11 mouse cellular contexts compared by ENCODE assay signal in genomic region chr16:43951591-43951990, GRCm38 (mm10). TPM values are rescaled to one million over a fixed set of nuclear protein-coding genes. Genes with fewer than 3 reads are reported as not detected.
DNase-seq lines count a peak whose midpoint lies in the region; ATAC-seq and TF ChIP-seq lines count a peak whose summit lies in the region.
"Had no signal": no experiment of that assay in that cellular context is flagged by ENCODE, and none has a peak within 500 bp of the region (broad histone marks: within the 10 kb centered on the region; RNA-seq: fewer than 3 reads in every experiment).

No protein-coding gene starts in this region.

- no peak for TF ChIP-seq EP300 in lung, postnatal 0 days (IDR thresholded peaks at IDR 0.05)

- no peaks in the 10 kb centered on the region for H3K4me1 ChIP-seq in kidney, adult 2 months (ENCODE audit: control insufficient read depth, insufficient read depth, low read length)
- H3K4me1 ChIP-seq in bone marrow macrophage, adult 2 months (ENCODE audit: control insufficient read depth, insufficient read depth, low read length): peaks cover 19% of the 10 kb centered on the region
- H3K4me1 ChIP-seq in lung, postnatal 0 days (ENCODE audit: insufficient read depth, low read depth, low read length): no peaks in the 10 kb centered on the region
- H3K4me1 ChIP-seq in spleen, adult 2 months (ENCODE audit: control insufficient read depth, insufficient read depth, insufficient read length): peaks cover 20% of the 10 kb centered on the region
- H3K4me1 ChIP-seq in forebrain, embryonic 13.5 days: no peaks in the 10 kb centered on the region
- H3K4me1 ChIP-seq: lung, embryonic 15.5 days had no signal

- H3K36me3 ChIP-seq in kidney, adult 2 months (ENCODE audit: control insufficient read depth, insufficient read depth, low read length): no peaks in the 10 kb centered on the region; the same call in 1 of the 2 replicates
- H3K36me3 ChIP-seq in lung, postnatal 0 days (ENCODE audit: insufficient read depth, low read length): no peaks in the 10 kb centered on the region
- H3K36me3 ChIP-seq in spleen, adult 2 months (ENCODE audit: control insufficient read depth, insufficient read depth, low read length): no peaks in the 10 kb centered on the region; the same call in 1 of the 2 replicates
- peaks cover 7% of the 10 kb centered on the region; the same call in 1 of the 2 replicates for H3K36me3 ChIP-seq in forebrain, embryonic 13.5 days (ENCODE audit: poor library complexity, severe bottlenecking)
- H3K36me3 ChIP-seq: lung, embryonic 15.5 days had no signal

- no peak for TF ChIP-seq CTCF in kidney, adult 2 months (conservative IDR thresholded peaks at IDR 0.05; ENCODE audit: insufficient read depth, insufficient read length, low read depth, low read length)
- TF ChIP-seq CTCF in bone marrow macrophage, adult 2 months (IDR thresholded peaks at IDR 0.05; ENCODE audit: low read depth, low read length): no peak
- no peak for TF ChIP-seq CTCF in lung, postnatal 0 days (IDR thresholded peaks at IDR 0.05)
- no peak for TF ChIP-seq CTCF in spleen, adult 2 months (IDR thresholded peaks at IDR 0.05; ENCODE audit: extremely low read depth, insufficient read depth, insufficient read length, insufficient replicate concordance)

- no peaks in the 10 kb centered on the region for H3K9me3 ChIP-seq in lung, postnatal 0 days (ENCODE audit: low read length)
- H3K9me3 ChIP-seq in forebrain, embryonic 13.5 days (replicated peaks): no peaks in the 10 kb centered on the region
- H3K9me3 ChIP-seq: lung, embryonic 15.5 days had no signal

- H3K4me2 ChIP-seq in lung, postnatal 0 days (replicated peaks; ENCODE audit: low read depth, low read length): no peak overlapping the region
- no peak overlapping the region for H3K4me2 ChIP-seq in forebrain, embryonic 13.5 days
- H3K4me2 ChIP-seq: lung, embryonic 15.5 days had no signal

- H3K27me3 ChIP-seq in kidney, adult 2 months (replicated peaks; ENCODE audit: control insufficient read depth, insufficient read depth, low read length): no peaks in the 10 kb centered on the region
- no peaks in the 10 kb centered on the region for H3K27me3 ChIP-seq in lung, postnatal 0 days (replicated peaks; ENCODE audit: insufficient read depth, low read length)
- no peaks in the 10 kb centered on the region for H3K27me3 ChIP-seq in spleen, adult 2 months (ENCODE audit: control insufficient read depth, insufficient read depth, low read length)
- no peaks in the 10 kb centered on the region for H3K27me3 ChIP-seq in forebrain, embryonic 13.5 days
- H3K27me3 ChIP-seq: lung, embryonic 15.5 days had no signal

- peak; percentile 85 for ATAC-seq in lung, postnatal 0 days
- ATAC-seq in forebrain, embryonic 13.5 days: no peak

- no peak overlapping the region for H3K4me3 ChIP-seq in kidney, adult 2 months (ENCODE audit: insufficient read depth, low read depth, low read length)
- no peak overlapping the region for H3K4me3 ChIP-seq in bone marrow macrophage, adult 2 months (ENCODE audit: insufficient read depth, low read length)
- no peak overlapping the region for H3K4me3 ChIP-seq in lung, postnatal 0 days (ENCODE audit: low read depth, low read length)
- no peak overlapping the region for H3K4me3 ChIP-seq in spleen, adult 2 months (ENCODE audit: extremely low read depth, insufficient read depth, insufficient read length)
- H3K4me3 ChIP-seq in forebrain, embryonic 13.5 days: no peak overlapping the region
- H3K4me3 ChIP-seq: lung, embryonic 15.5 days had no signal

- DNase-seq in kidney, adult 2 months: peak; percentile 8
- no peak for DNase-seq in kidney, postnatal 36 days
- DNase-seq in lung, postnatal 0 days (ENCODE audit: low spot score): peak; percentile 74
- peak; percentile 60 to 73 for DNase-seq in spleen, adult 2 months (ENCODE audit: low read depth in 1 of 2, low spot score in 2 of 2)
- no peak for DNase-seq in thymus, postnatal 0 days (ENCODE audit: low spot score)
- DNase-seq in layer of hippocampus, postnatal 10 days (ENCODE audit: low spot score in 2 of 2): no peak
- DNase-seq: kidney, adult 18-20 months; retina, postnatal 1 day had no signal

- no peak overlapping the region for H3K27ac ChIP-seq in kidney, adult 2 months (ENCODE audit: insufficient read depth, low read depth, low read length)
- H3K27ac ChIP-seq in bone marrow macrophage, adult 2 months (ENCODE audit: insufficient read depth, low read depth, low read length): peak overlapping the region; percentile 42
- H3K27ac ChIP-seq in lung, postnatal 0 days (ENCODE audit: low read length): no peak overlapping the region
- H3K27ac ChIP-seq in spleen, adult 2 months (ENCODE audit: insufficient read depth, low read length): peak overlapping the region; percentile 38; the same call in 1 of the 2 replicates
- no peak overlapping the region for H3K27ac ChIP-seq in forebrain, embryonic 13.5 days
- H3K27ac ChIP-seq: lung, embryonic 15.5 days had no signal

- TF ChIP-seq POLR2A in kidney, adult 2 months (IDR thresholded peaks at IDR 0.05; ENCODE audit: low read depth, low read length): no peak
- TF ChIP-seq POLR2A in bone marrow macrophage, adult 2 months (IDR thresholded peaks at IDR 0.05; ENCODE audit: borderline replicate concordance, low read depth, low read length): no peak
- TF ChIP-seq POLR2A in spleen, adult 2 months (IDR thresholded peaks at IDR 0.05; ENCODE audit: low read depth, low read length): no peak

- WGBS in kidney, adult 2 months: 89% methylated on average over 4 of the region's 4 CpGs
- WGBS in lung, postnatal 0 days: 52% methylated on average over 4 of the region's 4 CpGs
- 23% methylated on average over 4 of the region's 4 CpGs for whole genome bisulfite sequencing in spleen, adult 2 months
- 94% methylated on average over 4 of the region's 4 CpGs for WGBS in forebrain, embryonic 13.5 days

- no peak overlapping the region for H3K9ac ChIP-seq in lung, postnatal 0 days (replicated peaks; ENCODE audit: low read depth)
- H3K9ac ChIP-seq in forebrain, embryonic 13.5 days: no peak overlapping the region
- H3K9ac ChIP-seq: lung, embryonic 15.5 days had no signal

RNA-seq across cellular contexts. Expression of gene Qtrt2, which starts 25.0 kb away (rescaled TPM):
- 10.7 and 11.6 TPM in 2 replicates for polyA plus RNA-seq in kidney, adult 2 months (2012; rRNA removed)
- polyA plus RNA-seq in bone marrow macrophage, adult 2 months (2012; ENCODE audit: insufficient read depth, insufficient read length, missing spikeins): 7.3 and 11.9 TPM in 2 replicates
- polyA plus RNA-seq in lung, postnatal 0 days (2015; fragmentation: Nextera tagmentation; extraction: Ambion mirVana): 9.3 and 10.1 TPM in 2 replicates
- 12.9 and 13.6 TPM in 2 replicates for polyA plus RNA-seq in spleen, adult 2 months (2012; rRNA removed)
- polyA plus RNA-seq in thymus, postnatal 0 days (2015; fragmentation: Nextera tagmentation; extraction: Ambion mirVana): 15.3 and 16.0 TPM in 2 replicates
- polyA plus RNA-seq in forebrain, embryonic 13.5 days (2015; fragmentation: Nextera tagmentation; extraction: Ambion mirVana): 29.6 and 30.8 TPM in 2 replicates
- 10 to 100 TPM; 35.0 to 38.1 TPM for total RNA-seq in layer of hippocampus, postnatal 10 days (2021)

RNA-seq across cellular contexts. Expression of gene Zdhhc23, which starts 28.0 kb away (rescaled TPM):
- polyA plus RNA-seq in kidney, adult 2 months (2012; rRNA removed): 2.4 and 2.5 TPM in 2 replicates
- polyA plus RNA-seq in bone marrow macrophage, adult 2 months (2012; ENCODE audit: insufficient read depth, insufficient read length, missing spikeins): 1.3 and 1.6 TPM in 2 replicates
- polyA plus RNA-seq in lung, postnatal 0 days (2015; fragmentation: Nextera tagmentation; extraction: Ambion mirVana): 1.1 and 1.5 TPM in 2 replicates
- 2.0 and 2.3 TPM in 2 replicates for polyA plus RNA-seq in spleen, adult 2 months (2012; rRNA removed)
- 1.7 and 2.8 TPM in 2 replicates for polyA plus RNA-seq in thymus, postnatal 0 days (2015; fragmentation: Nextera tagmentation; extraction: Ambion mirVana)
- polyA plus RNA-seq in forebrain, embryonic 13.5 days (2015; fragmentation: Nextera tagmentation; extraction: Ambion mirVana): 0.76 and 1.2 TPM in 2 replicates
- 10 to 100 TPM; 45.4 to 50.5 TPM for total RNA-seq in layer of hippocampus, postnatal 10 days (2021)

Comparison
In these comparisons a context has a peak if more than half of its experiments do, and no peak if none do; other contexts are left out.
1. DNase-seq: peak in kidney, adult 2 months (single experiment), lung, postnatal 0 days (single experiment) and spleen, adult 2 months (2 of 2); none in kidney, postnatal 36 days (0 of 2), thymus, postnatal 0 days (single experiment) and layer of hippocampus, postnatal 10 days (0 of 2).
2. H3K27ac ChIP-seq: peak in bone marrow macrophage, adult 2 months (single experiment) and spleen, adult 2 months (single experiment); none in kidney, adult 2 months (single experiment), lung, postnatal 0 days (single experiment) and forebrain, embryonic 13.5 days (single experiment).